Mouse (Mus musculus) liver (tissue): ENCODE results near the gene Tmem206.

Experiments used
- DNase-seq: peaks from one replicate; pipeline ENCODE4 v3.0.0-alpha.2; 2020; ENCODE audit warnings: mixed read lengths

Tmem206 gene

DNA sequence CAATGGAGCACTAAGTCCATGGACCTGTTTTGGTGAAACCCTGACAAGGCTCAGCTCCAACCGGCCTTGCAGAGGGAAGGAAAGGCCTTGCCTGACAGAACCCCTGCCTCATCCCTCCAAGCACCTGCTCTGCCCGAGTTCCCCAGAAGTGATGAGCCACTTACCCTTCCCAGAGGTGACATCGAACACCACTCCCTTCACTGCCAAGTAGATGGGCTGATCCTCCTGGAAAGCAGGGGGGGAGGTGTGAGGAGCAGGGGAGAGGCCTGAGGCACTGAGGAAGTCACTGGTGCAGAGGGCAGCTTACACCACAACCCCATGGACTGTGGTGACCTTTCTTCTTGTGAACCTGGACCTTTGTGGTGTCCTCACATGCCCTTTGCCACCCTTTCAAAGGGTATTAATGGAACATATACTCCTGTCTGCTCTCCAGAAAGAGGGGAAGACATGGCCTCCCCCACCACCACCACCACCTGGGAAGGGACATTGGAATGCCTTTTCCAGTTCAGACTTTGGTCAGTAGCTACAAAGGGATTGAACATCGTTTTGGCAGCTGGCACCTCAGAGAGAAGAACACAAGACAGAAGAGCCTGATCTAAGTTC is 14.3 kb upstream of the Tmem206 start:
- no peak for DNase-seq

DNA sequence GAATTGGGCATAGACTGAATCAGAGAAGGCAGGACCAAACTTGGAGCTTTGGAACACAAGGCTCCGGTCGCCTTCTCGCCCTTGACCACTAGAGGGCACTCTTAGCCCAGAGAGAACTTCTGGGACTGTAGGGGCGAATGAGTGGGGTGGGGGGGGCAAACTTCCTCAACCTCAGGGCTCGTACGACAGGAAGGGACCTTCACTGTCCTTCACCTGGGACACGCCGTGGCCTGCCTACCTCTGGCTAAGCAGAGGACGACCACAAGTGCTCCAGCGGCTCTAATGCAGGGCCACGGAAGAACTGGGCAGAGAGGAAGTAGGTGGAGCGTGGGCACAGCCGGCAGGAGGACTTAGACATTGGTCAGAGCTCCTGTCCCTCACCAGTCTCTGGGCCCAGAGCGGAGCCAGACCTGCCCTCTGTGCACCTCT is 13.2 kb upstream of the Tmem206 start:
- DNase-seq = peak; percentile 85

DNA sequence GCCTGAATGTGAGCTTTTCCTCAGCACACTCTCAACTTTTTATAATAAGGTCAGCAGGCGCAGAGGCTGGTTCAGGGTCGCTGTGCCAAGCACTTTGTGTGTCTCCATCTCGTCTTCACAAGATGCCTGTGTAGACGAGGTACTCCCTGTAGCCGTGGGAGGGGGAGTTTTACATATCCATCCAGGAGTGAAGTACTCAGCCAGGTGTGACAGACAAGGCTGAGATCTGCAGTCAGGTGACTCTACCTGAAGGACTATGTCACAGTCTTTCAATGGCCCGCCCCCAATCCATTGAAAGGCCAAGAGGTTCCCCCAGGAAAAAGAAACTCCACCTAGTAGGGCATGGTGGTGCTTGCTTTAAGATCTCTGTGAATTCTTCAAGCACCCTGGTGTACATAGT is 12.6 kb upstream of the Tmem206 start:
- no peak for DNase-seq

DNA sequence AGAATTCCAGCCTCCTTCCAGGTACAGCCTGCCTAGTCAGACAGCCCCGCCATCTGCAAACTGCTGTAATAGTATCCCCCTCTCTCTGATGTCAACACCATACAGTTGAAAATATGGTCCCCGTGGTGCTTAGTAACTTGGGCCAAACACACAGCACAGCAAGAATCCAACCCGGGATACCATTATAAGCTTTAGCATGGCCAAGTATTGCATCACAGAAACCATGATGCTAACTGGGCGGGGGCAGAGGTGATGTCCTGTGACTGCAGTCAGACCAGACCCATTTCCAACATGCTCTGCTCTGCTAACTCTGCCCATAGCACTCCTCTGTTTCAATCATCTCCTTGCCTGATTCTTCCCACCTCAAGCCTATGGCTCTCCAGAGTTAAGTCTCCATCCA is 11.8 kb upstream of the Tmem206 start:
- DNase-seq = no peak

- no peak for DNase-seq
Measured at GRCm38 (mm10) chr1:191316818-191317217, 8.9 kb upstream of the Tmem206 start.

- DNase-seq = peak; percentile 92
Measured at GRCm38 (mm10) chr1:191317591-191318196, 8.0 kb upstream of the Tmem206 start, which contains the start of gene Nenf. TSS of gene Nenf (minus strand) at chr1:191318194.

DNA sequence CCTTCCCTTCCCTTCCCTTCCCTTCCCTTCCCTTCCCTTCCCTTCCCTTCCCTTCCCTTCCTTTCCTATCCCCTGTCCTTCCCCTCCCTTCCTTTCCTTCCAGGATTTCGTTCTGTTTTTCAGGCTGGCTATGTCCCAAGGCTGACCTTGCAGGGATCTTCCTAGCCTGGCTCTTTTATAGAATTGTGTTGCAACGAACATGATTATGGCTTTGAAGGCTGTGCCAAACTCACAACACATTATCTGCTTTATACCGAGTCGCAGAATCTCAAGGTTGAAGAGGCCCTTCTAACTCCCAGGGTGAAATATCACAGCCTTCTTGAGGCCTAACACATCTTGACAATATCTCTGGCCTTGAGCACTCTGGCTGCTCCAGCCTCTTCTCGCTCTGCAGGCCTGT is 7.0 kb upstream of the Tmem206 start:
- DNase-seq = no peak

- no peak for DNase-seq
Measured at GRCm38 (mm10) chr1:191323381-191323780, 2.3 kb upstream of the Tmem206 start.

GRCm38 (mm10) chr1:191324733-191325590 is 750 bp upstream of the Tmem206 start:
- DNase-seq = peak; percentile 68

GRCm38 (mm10) chr1:191326233-191326882 is 646 bp downstream of the Tmem206 start:
- DNase-seq = peak; percentile 60

DNA sequence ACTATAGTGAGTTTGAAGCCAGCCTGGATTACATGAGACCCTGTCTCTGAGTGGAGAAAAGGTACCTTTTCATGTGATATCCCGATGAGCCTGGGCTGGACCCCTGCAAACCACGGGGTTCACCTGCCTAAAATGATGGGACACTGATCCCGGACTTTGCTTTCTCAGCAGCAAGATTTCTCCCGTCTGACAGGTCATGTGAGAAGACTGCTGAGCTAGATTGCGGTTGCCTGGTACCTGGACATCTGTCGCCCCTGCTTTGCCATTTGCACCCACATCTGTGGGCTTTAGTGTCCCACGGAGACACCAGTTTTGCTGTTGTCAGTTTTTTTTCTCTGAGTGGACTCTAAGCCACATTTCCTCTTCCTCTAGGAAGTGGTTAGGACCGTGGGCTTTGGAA is 1.5 kb downstream of the Tmem206 start:
- no peak for DNase-seq

GRCm38 (mm10) chr1:191328019-191328441 is 2.3 kb downstream of the Tmem206 start:
- no peak for DNase-seq

- no peak for DNase-seq
Measured at GRCm38 (mm10) chr1:191330356-191330755, 4.6 kb downstream of the Tmem206 start.

DNA sequence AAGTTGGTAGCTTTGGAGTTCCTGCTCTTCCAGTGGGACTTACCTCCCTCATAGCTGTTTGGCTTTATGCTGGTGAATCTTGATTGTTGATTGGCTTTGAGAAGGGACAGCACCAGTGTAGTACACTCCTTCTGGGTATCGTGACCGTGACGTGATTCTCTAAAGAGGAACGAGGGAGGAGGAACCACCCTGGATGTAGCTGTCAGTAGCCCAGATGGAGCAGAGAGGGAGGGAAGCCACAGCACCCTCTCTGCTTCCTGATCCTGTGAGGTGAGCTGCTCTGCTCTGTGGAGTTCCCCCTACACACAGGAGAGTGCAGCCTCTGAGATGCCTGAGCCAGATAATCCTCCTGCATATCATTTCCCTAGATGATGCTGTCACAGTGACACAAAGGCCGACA is 8.8 kb downstream of the Tmem206 start:
- DNase-seq = no peak

- DNase-seq = no peak
Measured at GRCm38 (mm10) chr1:191339876-191340275, 14.2 kb downstream of the Tmem206 start.

GRCm38 (mm10) chr1:191340530-191340929 is 14.8 kb downstream of the Tmem206 start:
- DNase-seq = no peak

GRCm38 (mm10) chr1:191347602-191348001 is 21.9 kb downstream of the Tmem206 start:
- DNase-seq = no peak

- no peak for DNase-seq
Measured at GRCm38 (mm10) chr1:191348592-191348991, 22.9 kb downstream of the Tmem206 start.

DNA sequence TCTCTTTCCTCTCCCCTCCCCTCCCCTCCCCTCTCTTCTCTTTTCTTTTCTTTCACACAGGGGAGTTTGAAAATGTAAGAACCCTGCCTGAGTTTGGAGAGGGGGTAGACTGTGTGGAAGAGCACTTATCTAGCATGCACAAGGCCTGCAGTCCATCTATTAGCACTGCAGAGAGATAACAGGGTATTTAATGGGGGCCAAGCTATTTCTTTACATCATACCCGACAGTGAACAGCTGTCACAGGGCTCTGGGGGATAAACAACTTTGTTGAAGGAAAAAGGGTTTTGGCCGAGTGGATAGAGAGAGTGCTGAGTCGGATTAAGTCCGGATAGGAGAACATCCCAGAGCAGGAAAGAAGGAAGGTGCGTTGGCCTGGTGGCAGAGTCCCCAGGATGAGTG is 23.3 kb downstream of the Tmem206 start:
- DNase-seq = no peak

DNA sequence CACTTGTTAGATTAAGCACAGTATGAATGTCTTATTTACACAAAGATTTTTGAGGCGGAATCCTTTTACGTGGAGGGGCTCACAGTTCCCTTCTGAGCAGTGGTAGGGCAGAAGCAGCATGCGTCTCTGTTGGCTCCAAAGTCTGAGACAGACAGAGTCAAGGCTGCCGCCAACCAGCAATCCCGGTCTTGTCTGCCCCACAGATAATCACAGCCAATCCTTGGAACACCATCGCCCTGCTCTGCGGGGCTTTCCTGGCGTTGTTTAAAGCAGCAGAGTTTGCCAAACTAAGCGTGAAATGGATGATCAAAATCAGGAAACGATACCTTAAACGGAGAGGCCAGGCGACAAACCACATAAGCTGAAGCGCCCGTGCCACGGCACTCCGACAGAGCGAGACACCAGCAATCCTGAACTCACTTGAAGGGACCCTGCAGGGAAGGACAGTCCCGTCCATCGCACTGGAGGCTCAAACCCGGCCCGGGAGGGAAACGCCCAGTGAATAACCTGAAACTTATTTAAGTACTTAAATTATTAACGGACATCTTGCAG is 23.9 kb downstream of the Tmem206 start:
- no peak for DNase-seq

- no peak for DNase-seq
Measured at GRCm38 (mm10) chr1:191350355-191350754, 24.6 kb downstream of the Tmem206 start.

- DNase-seq = peak; percentile 43
Measured at GRCm38 (mm10) chr1:191352786-191353488, 27.2 kb downstream of the Tmem206 start.
